Mouse (Mus musculus) left cerebral cortex, adult 18-20 months (tissue): ENCODE data around the gene Ptpru. TPM values are rescaled to one million over a fixed set of nuclear protein-coding genes. Genes with fewer than 3 reads are reported as not detected.

ENCODE experiments used
- total RNA-seq, 2 experiments: library from RNA; stranded (reverse); gene quantifications; 2 replicates each; pipeline ENCODE4 v1.2.3; 2021

The Ptpru gene
- total RNA-seq, 2 experiments from 2014 or later, result 33.2 to 47.6 TPM

Other genes with a start within 250 kb of the Ptpru start
- gene Mecr, start 5.2 kb upstream of the Ptpru start, total RNA-seq, result 10 to 100 TPM; 28.9 to 31.7 TPM
- gene Srsf4, start 35.3 kb upstream of the Ptpru start, total RNA-seq, result 10 to 100 TPM; 67.1 to 68.0 TPM
- 10 to 100 TPM in 1 of 2 experiments, 1 to 10 TPM in 1; 8.4 to 13.5 TPM for gene Tmem200b, start 83.5 kb upstream of the Ptpru start, total RNA-seq
- gene Gm10300, start 236.4 kb upstream of the Ptpru start, total RNA-seq, result not detected
- gene Epb41, start 237.0 kb upstream of the Ptpru start, total RNA-seq, result 10 to 100 TPM; 39.0 TPM